Mouse (Mus musculus) midbrain, embryonic 16.5 days (tissue): ENCODE measurements around the gene Tmem129. TPM values are rescaled to one million over a fixed set of nuclear protein-coding genes. Genes with fewer than 3 reads are reported as not detected.

Experiments used
- ATAC-seq: fragments of 200-750 bp; cut with Nextera tagmentation; 2 replicates; pipeline ENCODE4 v1.8.0; 2017; ENCODE audit warnings: moderate TSS enrichment
- H3K27ac ChIP-seq: fragments of 300-500 bp; sonication (generic); 2 replicates; pipeline ENCODE4 v1.5.1; 2014; ENCODE audit warnings: mild to moderate bottlenecking, low read length, mixed read lengths
- H3K27me3 ChIP-seq: fragments of 300-500 bp; sonication (generic); 2 replicates; pipeline ENCODE4 v1.6.1; 2014; ENCODE audit warnings: low read depth, low read length, mixed read lengths; ENCODE audit not compliant: control insufficient read depth, insufficient read depth
- H3K36me3 ChIP-seq: fragments of 300-500 bp; sonication (generic); 2 replicates; pipeline ENCODE4 v1.6.1; 2014; ENCODE audit warnings: mild to moderate bottlenecking, low read length, moderate library complexity, mixed read lengths; ENCODE audit not compliant: control insufficient read depth, insufficient read depth
- H3K4me1 ChIP-seq: fragments of 300-500 bp; sonication (generic); 2 replicates; pipeline ENCODE4 v1.6.1; 2014; ENCODE audit warnings: mild to moderate bottlenecking, low read length, mixed read lengths; ENCODE audit not compliant: control insufficient read depth, insufficient read depth
- H3K4me2 ChIP-seq: fragments of 300-500 bp; sonication (generic); 2 replicates; pipeline ENCODE4 v1.6.1; 2014; ENCODE audit warnings: mild to moderate bottlenecking, low read length, mixed read lengths
- H3K4me3 ChIP-seq: fragments of 300-500 bp; sonication (generic); 2 replicates; pipeline ENCODE4 v1.5.1; 2014; ENCODE audit warnings: low read depth, mild to moderate bottlenecking, low read length, moderate library complexity, mixed read lengths
- H3K9ac ChIP-seq: fragments of 300-500 bp; sonication (generic); 2 replicates; pipeline ENCODE4 v1.6.1; 2014; ENCODE audit warnings: low read depth, low read length, mixed read lengths
- H3K9me3 ChIP-seq: fragments of 300-500 bp; sonication (generic); replicated peaks from 2 replicates; pipeline ENCODE4 v1.6.1; 2014; ENCODE audit warnings: mild to moderate bottlenecking, low read length, mixed read lengths; ENCODE audit not compliant: control insufficient read depth, poor library complexity, severe bottlenecking
- WGBS: fragments of 180-500 bp; shearing (Covaris S2); extraction: QIAGEN DNeasy Blood & Tissue Kit; methylation state at CpG from one replicate; pipeline ENCODE4 v1.1.7; 2014; 5-methylcytosine and 5-hydroxymethylcytosine counted together
- polyA plus RNA-seq: library from polyadenylated mRNA; unstranded; fragments of >200 nt; fragmentation: Nextera tagmentation; extraction: Ambion mirVana; gene quantifications from 2 replicates; pipeline ENCODE4 v1.2.1, GENCODE M21; 2015

The Tmem129 gene
- polyA plus RNA-seq, 1 experiment from 2014 or later: 29.7 TPM

- H3K27me3 ChIP-seq: no peaks in the 10 kb centered on the region
- ATAC-seq: no peak
- no peak overlapping the region for H3K27ac ChIP-seq
- WGBS: 65% methylated on average over 1 of the region's 1 CpGs
- H3K4me1 ChIP-seq: peaks cover 29% of the 10 kb centered on the region
- peak overlapping the region; percentile 63 for H3K4me3 ChIP-seq
- peaks cover 6% of the 10 kb centered on the region; the same call in 1 of the 2 replicates for H3K36me3 ChIP-seq
- peak overlapping the region; percentile 82 for H3K9ac ChIP-seq
- no peaks in the 10 kb centered on the region for H3K9me3 ChIP-seq
- peak overlapping the region; percentile 68 for H3K4me2 ChIP-seq
Measured at GRCm38 (mm10) chr5:33656739-33657138, 1.5 kb downstream of the Tmem129 start.

- Histone ChIP-seq H3K27me3 (no peaks in the 10 kb centered on the region), H3K9ac (no peak overlapping the region), H3K36me3 (peaks cover 6% of the 10 kb centered on the region; the same call in 1 of the 2 replicates), H3K4me2 (no peak overlapping the region), H3K9me3 (no peaks in the 10 kb centered on the region), H3K4me3 (no peak overlapping the region), H3K4me1 (peaks cover 39% of the 10 kb centered on the region), H3K27ac (no peak overlapping the region)
- 96% methylated on average over 10 of the region's 10 CpGs for WGBS
- no peak for ATAC-seq
Measured at GRCm38 (mm10) chr5:33655251-33655840, 2.9 kb downstream of the Tmem129 start.

- H3K4me2 ChIP-seq: no peak overlapping the region
- no peak overlapping the region for H3K9ac ChIP-seq
- H3K27ac ChIP-seq: no peak overlapping the region
- no peak overlapping the region for H3K4me3 ChIP-seq
- peaks cover 42% of the 10 kb centered on the region for H3K4me1 ChIP-seq
- H3K36me3 ChIP-seq: peaks cover 6% of the 10 kb centered on the region; the same call in 1 of the 2 replicates
- H3K9me3 ChIP-seq: no peaks in the 10 kb centered on the region
- 92% methylated on average over 13 of the region's 13 CpGs for WGBS
- H3K27me3 ChIP-seq: no peaks in the 10 kb centered on the region
- no peak for ATAC-seq
Measured at GRCm38 (mm10) chr5:33654424-33654823, 3.8 kb downstream of the Tmem129 start.

- peak overlapping the region; percentile 70 for H3K4me2 ChIP-seq
- peak overlapping the region; percentile 79 for H3K9ac ChIP-seq
- ATAC-seq: no peak; the same call in 1 of the 2 replicates
- H3K36me3 ChIP-seq: peaks cover 6% of the 10 kb centered on the region; the same call in 1 of the 2 replicates
- H3K27me3 ChIP-seq: no peaks in the 10 kb centered on the region
- peaks cover 33% of the 10 kb centered on the region for H3K4me1 ChIP-seq
- H3K4me3 ChIP-seq: peak overlapping the region; percentile 80
- H3K9me3 ChIP-seq: no peaks in the 10 kb centered on the region
- 3% methylated on average over 9 of the region's 9 CpGs for WGBS
- H3K27ac ChIP-seq: peak overlapping the region; percentile 98
Measured at GRCm38 (mm10) chr5:33652783-33653173, 5.4 kb downstream of the Tmem129 start.

GRCm38 (mm10) chr5:33651921-33652782 lies 6.1 kb downstream of the Tmem129 start, which contains the start of gene Slbp:
Slbp (minus strand) TSS chr5:33652574.
- H3K4me1 ChIP-seq: peaks cover 33% of the 10 kb centered on the region
- peak within 1 kb of the TSS; percentile 98 for H3K27ac ChIP-seq
- H3K4me2 ChIP-seq: peak within 1 kb of the TSS; percentile 70
- peak within 1 kb of the TSS; percentile 80 for H3K4me3 ChIP-seq
- peak; percentile 96 for ATAC-seq
- no peaks in the 10 kb centered on the region for H3K9me3 ChIP-seq
- under 1% methylated on average over 82 of the region's 82 CpGs for WGBS
- peaks cover 8% of the 10 kb centered on the region; the same call in 1 of the 2 replicates for H3K36me3 ChIP-seq
- H3K27me3 ChIP-seq: no peaks in the 10 kb centered on the region
- peak within 1 kb of the TSS; percentile 79 for H3K9ac ChIP-seq

GRCm38 (mm10) chr5:33651541-33651920 lies 6.7 kb downstream of the Tmem129 start:
- Histone ChIP-seq H3K4me2 (peak overlapping the region; percentile 70), H3K4me1 (peaks cover 27% of the 10 kb centered on the region), H3K4me3 (peak overlapping the region; percentile 80), H3K9ac (peak overlapping the region; percentile 79), H3K36me3 (peaks cover 8% of the 10 kb centered on the region; the same call in 1 of the 2 replicates), H3K27ac (peak overlapping the region; percentile 98), H3K27me3 (no peaks in the 10 kb centered on the region), H3K9me3 (no peaks in the 10 kb centered on the region)
- WGBS: 0% methylated on average over 11 of the region's 11 CpGs
- peak; percentile 4; the same call in 1 of the 2 replicates for ATAC-seq

GRCm38 (mm10) chr5:33651017-33651416 lies 7.2 kb downstream of the Tmem129 start:
- Histone ChIP-seq H3K36me3 (peaks cover 8% of the 10 kb centered on the region; the same call in 1 of the 2 replicates), H3K4me3 (peak overlapping the region; percentile 80), H3K27me3 (no peaks in the 10 kb centered on the region), H3K27ac (peak overlapping the region; percentile 98), H3K9ac (peak overlapping the region; percentile 79), H3K4me2 (peak overlapping the region; percentile 70), H3K9me3 (no peaks in the 10 kb centered on the region), H3K4me1 (peaks cover 22% of the 10 kb centered on the region)
- ATAC-seq: no peak
- WGBS: 20% methylated on average over 2 of the region's 2 CpGs

GRCm38 (mm10) chr5:33640652-33641051 lies 17.6 kb downstream of the Tmem129 start:
- WGBS: 40% methylated on average over 3 of the region's 3 CpGs
- no peaks in the 10 kb centered on the region for H3K27me3 ChIP-seq
- H3K4me1 ChIP-seq: no peaks in the 10 kb centered on the region
- ATAC-seq: peak; percentile 36; the same call in 1 of the 2 replicates
- H3K9ac ChIP-seq: no peak overlapping the region
- no peak overlapping the region for H3K4me2 ChIP-seq
- H3K9me3 ChIP-seq: no peaks in the 10 kb centered on the region
- no peak overlapping the region for H3K4me3 ChIP-seq
- H3K27ac ChIP-seq: no peak overlapping the region
- peaks cover 14% of the 10 kb centered on the region for H3K36me3 ChIP-seq

GRCm38 (mm10) chr5:33638826-33639225 lies 19.4 kb downstream of the Tmem129 start:
- no peaks in the 10 kb centered on the region for H3K4me1 ChIP-seq
- WGBS: 63% methylated on average over 4 of the region's 4 CpGs
- peaks cover 9% of the 10 kb centered on the region; the same call in 1 of the 2 replicates for H3K36me3 ChIP-seq
- no peaks in the 10 kb centered on the region for H3K9me3 ChIP-seq
- no peak for ATAC-seq
- H3K9ac ChIP-seq: no peak overlapping the region
- no peak overlapping the region for H3K4me3 ChIP-seq
- H3K4me2 ChIP-seq: no peak overlapping the region
- no peaks in the 10 kb centered on the region for H3K27me3 ChIP-seq
- no peak overlapping the region for H3K27ac ChIP-seq
